Mouse (Mus musculus): ENCODE data around the gene Ddx5.

DNA sequence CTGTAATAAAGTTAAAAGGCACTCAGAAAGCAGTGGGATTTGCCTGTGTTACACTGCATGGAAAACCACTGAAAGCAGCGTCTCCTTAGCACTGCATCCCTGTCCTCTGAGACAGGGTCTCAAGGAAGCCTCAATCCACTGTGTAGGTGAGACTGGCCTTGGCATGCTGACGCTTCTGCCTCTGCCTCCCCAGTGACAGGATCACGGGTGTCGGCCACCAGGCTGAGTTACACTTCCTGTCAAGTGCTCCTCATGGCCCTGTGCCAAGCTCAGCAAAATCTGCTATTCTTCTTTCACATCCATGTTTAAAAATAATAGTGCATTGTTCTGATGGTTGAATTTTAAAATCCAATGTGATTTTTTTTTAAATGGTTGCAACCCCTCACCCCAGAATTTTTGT is 32.0 kb upstream of the Ddx5 start:
- TF ChIP-seq POLR2A (IDR thresholded peaks at IDR 0.05; ENCODE audit: control insufficient read depth, low read depth, low read length) (no peak), CTCF (IDR thresholded peaks at IDR 0.05; ENCODE audit: control insufficient read depth, insufficient read depth, insufficient replicate concordance, low read depth, low read length) (no peak)

All from testis, adult 2 months (tissue).